Mouse (Mus musculus): ENCODE measurements around the gene 4930519P11Rik.

DNA sequence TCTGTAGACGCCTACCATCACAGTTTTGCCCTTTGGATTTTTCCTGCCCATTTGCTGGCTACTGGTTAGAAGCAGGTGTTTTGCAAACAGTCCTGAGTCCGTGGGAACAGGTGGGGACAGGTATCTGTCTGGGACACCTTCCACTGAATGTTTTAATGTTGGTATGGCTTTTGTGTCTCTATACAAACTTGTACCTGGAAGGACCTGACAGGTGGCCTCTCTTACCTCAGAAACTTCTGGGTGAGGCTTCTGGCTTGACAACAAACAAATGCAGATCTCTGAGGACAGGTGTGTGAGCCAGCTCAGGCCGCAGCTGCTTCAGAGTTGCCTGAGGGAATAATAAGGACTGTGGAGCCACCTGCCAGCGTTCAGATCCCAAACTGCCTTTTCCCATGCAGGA is 25.9 kb upstream of the 4930519P11Rik start:
- TF ChIP-seq CTCF (IDR thresholded peaks at IDR 0.05; ENCODE audit: control insufficient read depth, insufficient read depth, insufficient replicate concordance, low read depth, low read length) (no peak), POLR2A (IDR thresholded peaks at IDR 0.05; ENCODE audit: control insufficient read depth, low read depth, low read length) (no peak)
